Mouse (Mus musculus) heart, adult 18-20 months (tissue): ENCODE results near the gene Spaca4. TPM values are rescaled to one million over a fixed set of nuclear protein-coding genes. Genes with fewer than 3 reads are reported as not detected.
A peak's percentile ranks its signal among the peaks of the same experiment; 100 is the strongest.

Experiments
- DNase-seq, 2 experiments: peaks; one replicate each; pipeline ENCODE4 v3.0.0; 2021 to 2022; ENCODE audit warnings: mixed read lengths in 1 of 2
- long read RNA-seq, 2 experiments: library from polyadenylated mRNA; stranded (forward); transcript quantifications; one replicate each; pipeline ENCODE4 v2.0.0; 2021
- total RNA-seq, 2 experiments: library from RNA; stranded (reverse); gene quantifications; 2 replicates each; pipeline ENCODE4 v1.2.3; 2021

The Spaca4 gene
- total RNA-seq: not detected
- long read RNA-seq, experiment 1: 0 reads
- long read RNA-seq, experiment 2: 0 reads

GRCm38 (mm10) chr7:45725713-45726112 lies at the start of gene Spaca4:
Gene Spaca4 (minus strand): TSS chr7:45725813.
- DNase-seq: no peak

GRCm38 (mm10) chr7:45775237-45775636 lies 49.6 kb upstream of the Spaca4 start:
- DNase-seq: no peak

DNA sequence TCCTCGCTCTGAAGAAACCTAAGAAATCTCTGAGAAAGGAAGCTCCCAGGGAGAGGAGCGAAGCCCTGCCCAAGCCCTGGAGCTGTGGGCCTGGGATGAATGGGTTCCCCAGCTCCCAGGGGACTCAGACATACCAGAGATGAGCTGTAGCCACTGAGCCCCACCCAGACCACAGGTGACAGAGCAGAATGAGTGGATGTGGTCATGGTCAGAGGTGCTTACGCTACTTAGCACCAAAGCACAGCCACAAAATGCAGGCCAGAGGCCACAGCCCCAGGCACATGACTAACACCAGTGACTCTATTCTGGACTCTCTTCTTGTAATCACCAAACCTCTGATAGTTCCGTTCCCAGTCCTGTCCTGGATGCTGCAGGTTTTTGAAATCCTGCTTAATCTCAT lies 45.5 kb upstream of the Spaca4 start:
- no peak for DNase-seq

DNA sequence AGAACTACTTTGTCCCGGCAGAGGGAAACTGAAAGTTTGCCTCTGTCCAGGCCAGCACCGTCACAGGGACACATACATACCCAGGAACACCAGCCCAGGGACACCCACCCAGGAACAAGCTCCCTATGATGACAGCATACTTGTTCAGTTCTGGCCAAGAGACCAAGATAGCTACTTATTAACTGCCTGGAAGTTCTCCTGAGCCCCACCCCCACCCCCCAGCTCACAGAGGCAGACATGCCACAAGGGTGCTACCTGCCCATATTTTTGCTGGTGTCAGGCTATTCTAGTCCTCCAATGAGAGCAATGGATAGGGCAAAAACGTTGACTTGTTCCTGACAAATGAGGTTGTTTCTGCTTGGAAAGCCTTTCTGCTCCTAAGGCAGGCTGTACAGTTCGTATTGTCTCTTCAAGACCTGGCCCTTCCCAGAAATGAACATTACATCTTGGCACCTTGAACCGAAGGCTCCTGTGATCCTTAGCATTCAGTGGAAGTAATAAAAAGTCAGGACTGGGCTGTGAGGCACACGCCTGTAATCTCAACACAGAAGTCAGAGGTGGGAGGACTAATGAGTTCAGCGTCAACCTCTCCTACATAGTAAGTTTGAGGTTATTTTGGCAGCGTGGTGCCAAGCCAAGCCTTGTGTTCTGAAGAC lies 44.9 kb upstream of the Spaca4 start:
- DNase-seq: no peak

- no peak for DNase-seq
Observed at GRCm38 (mm10) chr7:45767500-45767899, 41.9 kb upstream of the Spaca4 start.

DNA sequence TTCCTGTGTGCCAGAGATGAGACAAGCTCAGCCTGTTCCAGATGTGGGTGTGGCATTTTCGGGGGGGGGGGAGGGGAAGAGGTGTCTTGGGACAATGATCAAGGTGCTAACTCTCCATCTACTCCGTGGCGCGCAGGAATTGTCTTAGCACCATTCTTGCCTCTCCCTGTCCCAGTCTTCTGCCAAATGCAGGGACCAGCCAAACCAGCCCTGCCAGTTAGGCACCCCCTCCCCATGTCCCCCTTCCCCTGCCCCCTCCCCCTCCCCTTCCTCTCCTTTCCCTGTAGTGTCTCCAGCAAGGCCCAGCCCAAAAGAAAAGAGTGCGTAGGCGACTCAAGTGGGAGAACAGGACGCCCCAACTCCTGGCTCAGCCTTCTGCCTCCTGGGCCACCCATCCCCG lies 41.2 kb upstream of the Spaca4 start:
- DNase-seq: no peak

- no peak for DNase-seq
Observed at GRCm38 (mm10) chr7:45765995-45766394, 40.4 kb upstream of the Spaca4 start.

- no peak for DNase-seq
Observed at GRCm38 (mm10) chr7:45760151-45760550, 34.5 kb upstream of the Spaca4 start.

- DNase-seq: no peak
Observed at GRCm38 (mm10) chr7:45759400-45759799, 33.8 kb upstream of the Spaca4 start.

- DNase-seq: no peak
Observed at GRCm38 (mm10) chr7:45755703-45756102, 30.1 kb upstream of the Spaca4 start.

- no peak for DNase-seq
Observed at GRCm38 (mm10) chr7:45750162-45750561, 24.5 kb upstream of the Spaca4 start.

DNA sequence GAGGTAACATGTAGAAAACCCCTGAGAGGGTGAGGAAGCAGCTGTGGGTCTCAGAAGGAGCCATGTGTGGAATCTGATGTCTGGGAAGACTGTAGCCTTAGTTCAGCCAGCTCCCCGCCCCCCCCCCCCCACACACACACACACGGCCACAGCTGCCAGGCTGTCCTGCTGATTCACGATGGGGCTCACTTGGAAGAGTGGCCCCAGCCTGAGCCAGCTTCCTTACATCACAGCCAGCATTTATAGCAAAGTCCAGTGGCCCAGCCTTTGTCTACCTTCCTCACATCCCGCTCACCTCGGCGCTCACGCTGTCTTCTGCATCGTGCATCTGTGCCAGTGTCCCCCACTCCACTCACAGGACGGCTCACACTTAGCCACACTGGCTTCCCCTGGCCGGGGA lies 23.8 kb upstream of the Spaca4 start:
- DNase-seq: no peak

DNA sequence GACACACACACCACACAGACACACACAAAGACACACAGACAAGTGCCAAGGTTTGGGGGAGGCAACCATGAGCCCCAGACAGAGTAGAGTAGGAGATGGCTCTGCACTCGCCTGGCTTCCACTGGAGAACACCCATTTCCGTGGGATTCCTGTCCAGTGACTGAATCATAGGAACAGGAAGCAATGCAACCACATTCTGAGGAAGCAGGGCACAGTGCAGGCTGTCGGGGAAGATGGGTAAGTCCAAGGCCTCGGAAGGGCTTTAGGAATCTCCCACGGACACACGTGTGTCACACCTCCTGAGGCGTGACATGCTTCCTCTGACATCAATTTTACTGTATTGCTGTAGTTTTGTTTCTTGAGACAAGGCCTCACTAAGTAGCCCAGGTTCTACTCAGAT lies 22.5 kb upstream of the Spaca4 start:
- no peak for DNase-seq

DNA sequence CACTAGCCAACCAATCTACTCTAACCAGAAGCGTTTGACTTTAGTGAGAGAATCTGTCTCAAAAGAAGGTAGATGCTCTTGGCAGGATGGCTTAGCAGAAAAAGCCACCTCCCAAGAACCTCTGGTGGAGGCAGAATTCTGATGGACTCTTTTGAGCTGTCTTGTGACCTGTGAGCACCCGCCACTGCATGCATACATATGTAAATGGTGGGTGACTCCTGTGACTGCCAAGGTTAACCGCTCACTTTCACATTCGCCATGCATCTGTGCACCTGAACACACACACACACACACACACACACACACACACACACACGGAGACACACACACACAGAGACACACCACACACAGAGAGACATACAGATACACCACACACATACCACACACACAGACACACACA lies 21.8 kb upstream of the Spaca4 start:
- DNase-seq: no peak

DNA sequence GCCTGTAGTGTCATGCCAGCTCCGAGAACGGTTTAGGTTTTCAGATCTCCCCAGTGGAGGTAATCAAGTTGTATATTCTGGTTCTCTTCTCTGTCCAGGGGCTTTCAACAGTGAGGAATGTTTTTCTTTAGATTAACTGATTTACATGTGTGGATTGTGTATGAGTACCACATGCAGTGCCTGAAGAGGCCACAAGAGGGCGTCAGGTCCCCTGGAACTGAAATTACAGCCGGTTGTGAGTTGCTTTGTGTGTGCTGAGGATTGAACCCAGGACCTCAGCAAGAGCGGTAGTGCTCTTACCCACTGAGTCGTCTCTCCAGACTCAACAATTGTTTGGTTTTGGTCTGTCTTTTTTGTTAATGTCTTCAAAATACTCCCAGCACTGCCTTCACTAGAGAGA lies 20.9 kb upstream of the Spaca4 start:
- DNase-seq: no peak

- peak; percentile 53 to 58 for DNase-seq
Observed at GRCm38 (mm10) chr7:45744387-45744786, 18.8 kb upstream of the Spaca4 start.

GRCm38 (mm10) chr7:45742338-45742737 lies 16.7 kb upstream of the Spaca4 start:
- no peak for DNase-seq

DNA sequence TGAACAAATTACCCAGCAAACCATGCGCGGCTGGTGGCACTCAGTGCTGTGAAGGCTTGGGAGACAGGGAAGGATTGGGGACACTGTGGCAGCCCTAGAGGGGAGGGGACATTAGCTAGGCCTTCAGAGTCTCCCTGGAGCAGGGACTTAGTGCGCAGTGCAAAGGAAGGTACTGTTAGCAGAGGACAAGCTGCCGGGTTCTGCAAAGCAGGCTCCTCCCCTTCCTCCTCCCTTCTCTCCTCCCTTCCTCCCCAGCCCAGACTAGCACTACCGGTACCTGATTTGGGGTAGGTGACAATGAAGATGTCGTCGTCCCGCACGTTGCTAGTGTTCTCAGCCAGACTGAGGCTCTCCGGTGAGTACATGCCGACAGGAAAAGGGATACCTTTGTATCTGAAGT lies 16.2 kb upstream of the Spaca4 start:
- DNase-seq: no peak

DNA sequence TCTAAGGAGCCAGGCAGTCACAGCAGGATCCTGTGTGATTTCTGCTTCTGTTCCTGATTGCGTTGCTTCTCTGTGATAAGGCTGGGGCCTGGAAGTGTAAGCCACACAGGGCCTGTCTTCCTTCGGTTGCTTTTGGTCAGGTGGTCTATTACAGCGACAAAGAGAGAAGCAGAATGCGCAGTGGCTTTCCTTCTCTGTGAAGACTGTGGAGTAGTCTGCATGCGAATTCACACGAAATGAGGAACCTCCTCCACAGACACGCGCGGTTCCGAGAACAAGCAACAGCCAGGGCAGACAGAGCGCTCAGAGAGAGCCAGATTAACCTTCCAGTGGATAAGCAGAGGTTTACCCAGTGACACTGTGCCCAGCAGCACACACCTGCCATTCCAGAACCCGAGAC lies 15.7 kb upstream of the Spaca4 start:
- no peak for DNase-seq

DNA sequence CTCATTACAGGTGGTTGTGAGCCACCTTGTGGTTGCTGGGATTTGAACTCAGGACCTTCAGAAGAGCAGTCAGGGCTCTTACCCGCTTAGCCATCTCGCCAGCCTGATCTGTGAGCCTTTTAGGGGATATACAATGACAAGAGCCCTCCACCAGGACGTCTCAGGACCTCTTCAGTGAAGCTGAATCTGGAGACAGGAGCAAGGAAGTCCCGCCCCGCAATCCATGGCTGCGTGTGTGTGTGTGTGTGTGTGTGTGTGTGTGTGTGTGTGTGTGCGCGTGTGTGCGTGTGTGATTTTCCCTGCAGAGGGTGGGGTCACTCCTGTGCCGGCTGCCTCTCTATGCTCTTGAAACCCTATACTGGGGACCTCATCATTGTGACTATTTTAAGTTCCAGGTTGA lies 14.2 kb upstream of the Spaca4 start:
- no peak for DNase-seq

- DNase-seq: peak; percentile 81 to 93
Observed at GRCm38 (mm10) chr7:45739162-45739763, 13.7 kb upstream of the Spaca4 start.

DNA sequence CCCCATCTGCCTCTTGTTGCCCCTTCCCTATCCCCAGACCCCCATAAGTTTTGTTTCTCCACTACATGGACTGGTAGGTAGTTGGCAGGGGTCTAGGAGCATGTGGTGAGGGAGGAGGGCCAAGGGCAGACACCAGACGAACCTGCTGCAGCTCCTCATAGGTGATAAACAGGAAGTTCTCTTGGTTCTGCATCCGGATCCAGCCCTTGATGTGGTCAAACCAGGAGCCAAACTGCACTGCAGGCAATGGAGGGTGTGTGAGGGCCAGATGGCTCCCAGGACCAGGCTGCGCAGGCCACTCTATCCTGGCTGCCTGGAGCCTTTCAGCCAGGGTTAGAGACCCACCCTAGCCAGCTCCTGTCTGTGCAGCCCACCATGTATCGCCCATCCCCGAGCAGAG lies 7.9 kb upstream of the Spaca4 start:
- DNase-seq: peak in 1 of 2 experiments; percentile 12

DNA sequence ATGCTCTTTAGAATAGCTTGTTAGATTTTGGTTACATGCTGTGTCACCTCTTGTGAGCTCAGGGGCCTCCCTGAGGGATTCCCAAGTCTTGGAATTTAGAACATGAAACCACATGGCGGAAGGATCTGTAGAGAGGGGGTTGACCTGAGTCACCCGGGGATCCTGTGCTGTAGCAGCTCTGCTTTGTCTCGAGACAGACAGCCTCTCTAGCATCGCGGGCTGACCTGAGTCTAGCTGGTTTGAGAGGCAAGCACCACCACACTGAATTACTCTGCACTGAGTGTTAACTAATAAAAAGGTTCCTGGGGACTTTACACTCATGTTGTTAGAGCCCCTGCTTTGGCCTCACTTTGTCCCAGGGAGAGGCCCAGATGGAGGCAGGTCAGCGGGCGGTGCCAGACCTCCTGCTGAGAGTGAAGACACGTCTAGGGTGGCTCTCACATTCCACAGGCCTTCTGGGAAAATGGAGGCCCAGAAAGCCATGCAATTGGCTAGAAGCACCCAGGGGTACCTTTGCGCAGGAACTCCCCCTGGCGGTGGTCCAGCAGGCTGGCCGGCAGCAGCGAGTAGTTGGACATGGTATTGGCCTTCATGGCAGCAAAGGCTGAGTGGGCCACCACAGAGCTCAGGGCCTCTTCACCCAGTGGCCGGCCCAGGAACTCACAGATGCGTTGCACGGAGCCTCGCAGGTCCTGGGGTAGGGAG lies 5.3 kb upstream of the Spaca4 start:
- peak; percentile 11 to 15 for DNase-seq

DNA sequence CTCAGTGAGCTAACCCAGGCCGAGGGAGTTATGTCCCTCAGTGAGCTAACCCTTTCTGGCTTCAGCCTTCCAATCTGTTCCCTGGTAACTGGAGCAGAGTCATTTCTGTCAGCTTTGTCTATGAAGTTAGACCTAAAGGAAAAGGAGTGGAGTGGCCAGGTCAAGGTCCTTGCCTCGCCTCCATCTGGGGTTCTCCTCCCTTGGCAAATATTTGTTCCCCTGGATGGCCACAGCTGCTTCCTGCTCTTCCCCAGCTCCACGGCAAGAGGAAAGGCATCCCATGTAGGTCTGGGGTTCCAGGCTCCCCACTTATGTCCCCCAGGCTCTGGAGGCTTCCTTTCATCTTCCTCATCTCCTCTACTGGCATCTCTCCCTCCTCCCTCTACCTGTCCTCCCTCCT lies 2.0 kb upstream of the Spaca4 start:
- DNase-seq: no peak
